Mouse (Mus musculus) lung, adult 2 months (tissue): ENCODE results near the gene Sf3a2. TPM values are rescaled to one million over a fixed set of nuclear protein-coding genes. Genes with fewer than 3 reads are reported as not detected.
"Not testable (repeated sequence)": the region's sequence is repeated elsewhere in the genome, so short reads cannot be mapped to it uniquely, and the experiment has no call there.

Experiments
- DNase-seq: peaks from one replicate; pipeline ENCODE4 v3.0.0; 2022
- H3K4me1 ChIP-seq: fragments of 200-500 bp; 2 replicates; pipeline ENCODE4 v1.6.1; 2011; ENCODE audit warnings: low read length; ENCODE audit not compliant: control insufficient read depth, insufficient read depth
- H3K4me3 ChIP-seq: fragments of 200-500 bp; replicated peaks from 2 replicates; pipeline ENCODE3; 2011; ENCODE audit warnings: low read depth, mild to moderate bottlenecking, control low read depth, low read length; ENCODE audit errors: extremely low read depth
- CTCF ChIP-seq: fragments of 200-500 bp; IDR thresholded peaks from 2 replicates; pipeline ENCODE4 v1.5.1; 2011; ENCODE audit warnings: mild to moderate bottlenecking, low read length, control low read depth; ENCODE audit not compliant: insufficient read depth
- POLR2A ChIP-seq: fragments of 200-500 bp; IDR thresholded peaks from 2 replicates; pipeline ENCODE4 v1.6.1; 2011; ENCODE audit warnings: low read depth, mild to moderate bottlenecking, control low read depth, low read length, borderline replicate concordance; ENCODE audit errors: extremely low read depth
- WGBS: fragments of 180-500 bp; shearing (Covaris S2); methylation state at CpG from one replicate; pipeline ENCODE4 v1.1.7; 2018; 5-methylcytosine and 5-hydroxymethylcytosine counted together
- polyA plus RNA-seq: library from polyadenylated mRNA; depleted of rRNA; stranded (reverse); fragments of >200 nt; gene quantifications from 2 replicates; pipeline ENCODE4 v1.2.3, GENCODE M21; 2012

Gene Sf3a2
- polyA plus RNA-seq, 1 experiment, result 35.7 TPM

DNA sequence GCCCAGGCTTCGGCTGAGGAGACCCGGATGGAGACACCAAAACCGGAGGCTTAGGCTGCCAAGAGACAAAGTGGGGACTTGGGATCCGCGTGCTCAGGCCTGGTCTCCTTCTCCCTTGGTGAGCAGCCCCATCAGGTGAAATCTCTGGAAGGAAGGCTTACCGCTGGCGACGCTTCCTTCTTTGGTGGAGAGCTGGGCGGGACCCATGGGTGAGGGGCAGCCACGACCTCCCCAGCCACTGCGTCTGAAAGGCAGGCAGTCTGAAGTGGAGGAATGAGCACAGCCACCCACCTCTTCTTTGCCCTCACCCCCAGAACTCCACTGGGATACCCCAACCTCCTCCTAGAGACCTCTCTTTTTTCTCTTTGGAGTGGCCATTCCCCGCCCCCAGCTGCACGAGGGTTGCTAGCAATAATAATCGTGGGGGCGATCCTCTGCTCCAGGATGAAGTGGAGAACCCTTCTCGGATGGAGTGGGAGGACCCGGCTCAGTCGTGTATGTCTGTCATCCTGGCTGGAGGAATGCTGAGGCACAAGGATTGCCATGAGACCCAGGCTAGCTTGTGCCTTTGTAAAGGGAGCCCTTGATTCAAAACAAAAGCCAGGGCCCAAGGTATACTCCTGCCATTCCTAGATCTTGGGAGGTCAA is 11.1 kb downstream of the Sf3a2 start:
- 10% methylated on average over 18 of the region's 18 CpGs for WGBS
- no peak for DNase-seq
- 0 out of 2 replicates have a peak, but pooled peaks cover 3% of the 10 kb centered on the region for H3K4me1 ChIP-seq
- no peak overlapping the region for H3K4me3 ChIP-seq
- no peak for TF ChIP-seq POLR2A
- TF ChIP-seq CTCF, result no peak

DNA sequence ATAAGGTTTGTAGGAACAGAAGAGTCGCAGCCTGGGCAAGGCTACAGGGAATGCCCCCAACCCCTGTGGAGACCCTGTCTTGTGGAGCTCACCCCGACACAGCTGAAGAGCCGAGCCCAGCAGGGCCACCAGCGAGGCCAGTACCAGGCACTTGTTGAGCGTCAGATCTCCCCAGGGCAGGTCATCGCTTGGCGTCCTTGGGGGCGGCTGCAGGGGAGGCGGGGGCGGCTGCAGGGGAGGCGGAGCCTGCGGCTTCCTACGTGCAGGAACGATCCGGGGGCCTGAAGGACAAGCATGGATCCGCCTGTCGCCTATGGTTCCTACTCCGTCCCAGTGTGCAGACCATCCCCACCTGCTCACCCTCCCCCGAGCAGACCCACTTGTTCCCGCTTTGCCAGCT is 12.1 kb downstream of the Sf3a2 start:
- no peak overlapping the region for H3K4me3 ChIP-seq
- 11% methylated on average over 17 of the region's 20 CpGs for WGBS
- TF ChIP-seq CTCF (no peak), POLR2A (no peak)
- 0 out of 2 replicates have a peak, but pooled peaks cover 3% of the 10 kb centered on the region for H3K4me1 ChIP-seq
- DNase-seq, result no peak

DNA sequence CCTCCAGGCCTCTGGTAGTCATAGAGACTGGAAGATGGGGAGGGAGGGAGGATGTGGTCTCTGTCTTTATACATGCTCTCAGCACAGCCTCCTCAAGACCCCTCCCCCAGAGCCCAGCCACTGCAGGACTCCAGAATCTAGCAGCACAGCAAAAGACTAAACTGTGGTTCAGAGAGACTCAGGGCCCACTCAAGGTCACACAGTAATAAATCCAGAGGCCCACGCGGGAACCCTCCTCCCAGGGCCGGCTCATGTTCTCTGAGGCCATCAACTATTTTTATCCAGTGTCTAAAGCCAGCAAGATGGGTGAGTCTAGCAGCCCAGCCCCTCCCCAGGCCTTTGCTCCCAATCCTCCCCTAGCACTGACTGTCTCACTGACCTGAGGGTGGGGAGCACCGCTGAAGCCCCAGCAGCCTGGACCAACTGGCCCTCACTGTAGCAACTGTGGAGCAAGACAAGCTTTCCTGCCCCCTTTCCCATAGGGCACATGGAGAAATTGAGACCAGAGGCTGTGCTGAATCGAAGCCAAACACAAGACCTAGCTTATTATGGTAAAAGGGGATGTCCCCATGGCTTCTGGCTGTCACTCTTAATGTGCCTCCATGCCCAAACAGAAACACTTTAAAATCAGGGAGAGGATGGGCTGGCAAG is 14.5 kb downstream of the Sf3a2 start:
- TF ChIP-seq POLR2A (no peak), CTCF (no peak)
- WGBS, result 46% methylated on average over 5 of the region's 5 CpGs
- H3K4me3 ChIP-seq, result no peak overlapping the region
- H3K4me1 ChIP-seq, result no peaks in the 10 kb centered on the region
- no peak for DNase-seq

DNA sequence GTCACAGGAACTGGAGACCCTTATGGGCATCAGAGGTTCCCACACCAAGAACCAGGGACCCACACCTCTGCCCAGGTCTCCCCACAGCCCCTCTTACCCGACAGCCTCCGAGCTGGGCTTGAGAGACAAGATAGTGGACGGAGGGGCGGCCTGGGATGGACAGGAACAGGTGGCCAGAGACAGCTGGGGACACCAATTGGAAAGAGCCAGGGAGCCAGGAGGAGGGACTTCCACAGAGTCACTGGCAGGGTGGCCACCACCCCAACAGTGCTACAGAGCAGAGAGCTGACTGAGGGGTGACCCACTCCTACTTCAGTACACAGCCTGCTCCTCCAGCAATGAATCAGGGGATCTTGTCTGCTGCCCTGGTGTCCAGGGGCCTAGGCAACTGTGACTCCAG is 15.4 kb downstream of the Sf3a2 start, which contains the start of gene Jsrp1:
Gene Jsrp1 (minus strand): TSS at position 133 of the 400 bp plus-strand sequence.
- WGBS, result 66% methylated on average over 4 of the region's 4 CpGs
- TF ChIP-seq CTCF (no peak), POLR2A (no peak)
- Histone ChIP-seq H3K4me3 (no peak within 1 kb of the TSS), H3K4me1 (no peaks in the 10 kb centered on the region)
- no peak for DNase-seq

DNA sequence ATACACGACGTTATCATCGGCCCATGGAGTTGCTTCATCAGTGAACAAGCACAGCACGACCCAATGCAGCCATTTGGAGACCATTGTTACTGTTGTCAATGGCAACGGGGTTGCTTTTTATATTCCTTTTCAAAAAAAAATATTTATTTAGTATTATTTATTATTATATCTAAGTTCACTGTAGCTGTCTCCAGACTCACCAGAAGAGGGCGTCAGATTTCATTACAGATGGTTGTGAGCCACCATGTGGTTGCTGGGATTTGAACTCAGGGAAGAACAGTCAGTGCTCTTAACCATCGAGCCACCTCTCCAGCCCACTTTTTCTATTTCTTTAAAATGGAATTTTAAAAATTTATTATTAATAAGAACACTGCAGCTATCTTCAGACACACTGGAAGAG is 16.8 kb downstream of the Sf3a2 start:
- no peaks in the 10 kb centered on the region for H3K4me1 ChIP-seq
- H3K4me3 ChIP-seq, result no peak overlapping the region
- WGBS, result 57% methylated on average over 7 of the region's 7 CpGs
- no peak for DNase-seq
- TF ChIP-seq CTCF (no peak), POLR2A (no peak)

DNA sequence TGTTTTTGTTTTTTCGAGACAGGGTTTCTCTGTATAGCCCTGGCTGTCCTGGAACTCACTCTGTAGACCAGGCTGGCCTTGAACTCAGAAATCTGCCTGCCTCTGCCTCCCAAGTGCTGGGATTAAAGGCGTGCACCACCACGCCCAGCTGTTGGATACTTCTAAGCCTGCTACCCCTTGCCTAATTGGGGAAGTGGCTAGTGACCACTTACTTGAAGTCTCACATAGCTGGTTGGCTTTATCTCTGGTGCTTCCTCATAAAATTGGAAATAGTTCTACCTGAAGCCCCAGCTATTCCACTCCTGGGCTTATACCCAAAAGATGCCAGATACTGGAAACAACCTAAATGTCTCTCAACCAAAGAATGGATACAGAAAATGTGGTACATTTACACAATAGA is 18.3 kb downstream of the Sf3a2 start:
- DNase-seq, H3K4me1 ChIP-seq, H3K4me3 ChIP-seq: not testable (repeated sequence)
- 78% methylated on average over 3 of the region's 3 CpGs for WGBS

DNA sequence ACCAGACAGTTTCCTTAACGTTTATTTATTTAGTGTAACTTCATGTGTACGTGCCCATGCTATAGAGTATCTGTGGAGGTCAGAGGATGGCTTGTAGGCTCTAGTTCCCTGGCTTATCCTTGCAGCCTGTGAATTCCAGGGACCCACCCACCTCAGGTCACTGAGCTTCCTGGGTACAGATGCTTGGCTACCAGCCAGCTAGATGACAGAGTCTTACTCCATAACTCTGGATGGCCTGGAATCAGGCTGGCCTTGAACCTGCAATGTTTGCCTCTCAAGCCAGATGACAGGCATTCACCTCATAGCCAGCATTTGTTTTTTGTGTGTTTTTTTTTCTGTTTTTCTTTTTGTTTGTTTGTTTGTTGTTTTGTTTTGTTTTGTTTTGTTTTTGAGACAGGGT is 19.2 kb downstream of the Sf3a2 start:
- TF ChIP-seq CTCF (no peak), POLR2A (no peak)
- H3K4me1 ChIP-seq, result no peaks in the 10 kb centered on the region
- DNase-seq, result no peak
- WGBS, result 50% methylated on average over 2 of the region's 2 CpGs
- H3K4me3 ChIP-seq, result no peak overlapping the region

DNA sequence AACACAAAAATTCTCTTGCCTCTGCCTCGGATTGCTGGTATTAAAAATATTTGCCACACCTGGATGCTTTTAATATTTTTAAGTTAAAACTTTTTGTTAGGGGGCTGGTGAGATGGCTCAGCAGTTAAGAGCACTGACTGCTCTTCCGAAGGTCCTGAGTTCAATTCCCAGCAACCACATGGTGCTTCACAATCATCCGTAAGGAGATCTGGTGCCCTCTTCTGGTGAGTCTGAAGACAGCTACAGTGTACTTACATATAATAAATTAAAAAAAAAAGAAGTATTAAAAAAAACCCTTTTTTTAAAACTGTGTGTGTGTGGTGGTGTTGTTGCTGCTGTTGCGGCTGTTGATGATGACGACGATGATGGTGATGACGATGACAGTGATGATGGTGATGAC is 20.0 kb downstream of the Sf3a2 start:
- not testable (repeated sequence) for H3K4me1 ChIP-seq, H3K4me3 ChIP-seq, DNase-seq
- 81% methylated on average over 7 of the region's 7 CpGs for WGBS

DNA sequence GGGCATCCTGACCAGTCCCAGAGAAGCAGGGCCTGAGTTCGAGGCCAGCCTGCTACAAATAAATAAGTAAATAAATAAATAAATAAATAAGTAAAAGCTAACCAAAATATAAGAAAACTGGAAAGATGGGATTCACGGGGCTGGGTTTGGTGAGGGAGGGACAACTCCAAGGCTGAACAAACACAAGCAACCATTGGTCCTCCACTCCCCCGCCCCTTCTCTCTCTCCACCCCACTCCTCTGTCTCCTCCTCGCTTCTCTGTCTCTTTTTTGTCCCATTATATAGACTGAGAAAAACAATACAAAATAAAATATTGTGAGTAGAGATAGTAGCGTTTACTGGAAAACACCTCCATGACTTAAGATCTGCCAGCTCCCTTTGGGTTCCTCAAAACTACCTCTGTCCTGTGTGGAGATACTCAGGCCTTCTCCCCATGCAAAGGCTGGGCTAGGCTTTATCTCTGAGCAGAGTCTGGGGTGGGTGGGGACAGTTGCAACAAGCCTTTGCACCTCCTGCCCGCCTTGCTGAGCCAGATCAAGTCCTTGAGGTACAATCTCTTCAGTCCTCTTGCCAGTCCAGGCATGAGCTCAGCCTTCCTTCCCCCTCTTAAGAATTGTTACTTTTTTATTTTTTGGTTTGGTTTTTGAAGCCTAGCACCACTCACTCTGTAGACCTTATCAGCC is 20.7 kb downstream of the Sf3a2 start:
- DNase-seq, result no peak
- 47% methylated on average over 6 of the region's 6 CpGs for WGBS
- no peak for TF ChIP-seq CTCF
- TF ChIP-seq POLR2A, result no peak
- Histone ChIP-seq H3K4me1 (no peaks in the 10 kb centered on the region), H3K4me3 (no peak overlapping the region)

DNA sequence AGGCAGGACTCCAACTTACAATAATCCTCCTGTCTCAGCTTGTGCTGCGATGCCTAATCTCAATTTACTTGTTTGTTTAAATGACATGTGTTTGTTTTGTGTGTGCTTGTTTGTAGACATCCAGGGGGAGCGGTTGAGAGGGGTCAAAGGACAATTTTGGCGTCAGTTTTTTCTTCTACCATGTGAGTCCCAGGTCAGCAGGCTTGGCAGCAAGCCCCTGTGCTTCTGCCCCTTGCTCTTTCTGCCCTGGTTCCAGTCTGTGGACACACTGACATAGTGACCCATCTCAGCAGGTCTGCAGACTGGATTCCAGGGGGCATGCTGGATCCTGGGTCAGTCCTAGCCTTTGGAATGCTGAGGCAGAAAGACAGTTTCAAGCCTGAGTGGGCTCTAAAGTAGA is 21.4 kb downstream of the Sf3a2 start:
- WGBS, result 34% methylated on average over 3 of the region's 3 CpGs
- no peak for DNase-seq
- TF ChIP-seq POLR2A (no peak), CTCF (no peak)
- Histone ChIP-seq H3K4me1 (no peaks in the 10 kb centered on the region), H3K4me3 (no peak overlapping the region)
